Mouse (Mus musculus) heart, adult 9 months (tissue): ENCODE measurements around the gene Cgn.
"Not testable (repeated sequence)": the region's sequence is repeated elsewhere in the genome, so short reads cannot be mapped to it uniquely, and the experiment has no call there.

Experiments used
- DNase-seq, 2 experiments: peaks; one replicate each; pipeline ENCODE4 v3.0.0; 2022; ENCODE audit warnings: low spot score in 2 of 2

Gene Cgn

DNA sequence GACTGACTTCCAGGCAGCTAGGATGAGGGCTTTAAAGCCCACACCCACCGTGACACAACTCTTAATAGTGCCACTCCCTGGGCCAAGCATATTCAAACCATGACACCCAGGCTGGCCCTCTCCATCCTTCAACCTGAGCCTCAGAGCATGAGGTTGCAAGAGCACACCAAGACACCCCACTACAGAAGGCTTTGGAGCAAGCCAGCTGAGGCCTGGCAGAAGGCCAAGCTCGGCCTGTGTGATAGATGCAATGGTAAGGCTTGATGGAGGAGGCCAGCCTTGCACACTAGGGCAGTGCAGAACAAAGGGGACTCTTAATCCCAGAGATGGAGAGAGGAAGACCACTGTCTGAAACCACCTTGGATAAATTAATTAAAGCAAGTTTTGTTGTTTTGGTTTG is 3.2 kb upstream of the Cgn start:
- no peak for DNase-seq

DNA sequence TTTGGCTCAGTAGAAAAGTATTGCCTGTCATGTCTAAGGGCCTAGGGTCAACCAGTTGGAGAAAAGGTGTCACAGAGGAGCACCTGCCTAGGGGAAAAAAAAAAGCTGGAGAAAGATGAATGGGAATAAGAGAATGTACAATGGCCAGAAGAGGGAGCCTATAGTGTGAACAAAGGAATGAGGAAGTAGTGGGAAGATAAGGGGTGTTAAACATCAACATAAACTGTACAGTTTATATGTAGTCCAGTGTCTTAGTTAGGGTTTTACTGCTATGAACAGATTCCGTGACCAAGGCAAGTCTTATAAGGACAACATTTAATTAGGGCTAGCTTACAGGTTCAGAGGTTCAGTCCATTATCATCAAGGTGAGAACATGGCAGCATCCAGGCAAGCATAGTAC is 2.8 kb upstream of the Cgn start:
- DNase-seq: no peak

DNA sequence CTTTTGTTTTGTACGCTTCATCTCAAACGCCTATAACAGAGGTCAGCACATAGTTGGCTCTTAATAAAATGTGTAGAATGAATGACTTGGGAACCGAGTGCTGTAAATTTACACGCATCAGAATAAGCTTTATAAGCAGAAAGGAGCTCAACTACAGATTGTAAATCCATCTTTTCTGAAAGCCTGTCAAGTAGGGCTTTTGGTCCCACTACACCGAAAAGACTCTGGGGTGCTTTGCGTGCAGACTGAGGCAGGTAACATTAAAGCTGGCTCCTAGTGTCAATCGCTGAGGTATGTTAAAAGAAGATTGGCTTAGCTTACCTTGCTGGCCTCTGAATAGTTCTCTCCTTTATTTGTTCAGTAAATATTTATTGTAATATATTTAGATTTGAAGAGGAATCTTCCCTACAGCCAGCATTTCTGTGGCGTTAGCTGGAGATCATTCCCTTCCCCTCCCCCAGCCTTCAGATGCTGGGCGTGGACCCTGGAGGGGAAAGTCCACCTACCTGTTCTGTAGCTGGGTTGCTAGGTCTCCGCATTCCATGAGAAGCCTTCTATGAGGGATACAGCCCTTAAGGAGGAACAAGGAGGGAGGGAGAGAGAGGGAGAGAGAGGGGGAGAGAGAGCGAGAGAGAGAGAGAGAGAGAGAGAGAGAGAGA is 959 bp upstream of the Cgn start:
- DNase-seq: no peak

DNA sequence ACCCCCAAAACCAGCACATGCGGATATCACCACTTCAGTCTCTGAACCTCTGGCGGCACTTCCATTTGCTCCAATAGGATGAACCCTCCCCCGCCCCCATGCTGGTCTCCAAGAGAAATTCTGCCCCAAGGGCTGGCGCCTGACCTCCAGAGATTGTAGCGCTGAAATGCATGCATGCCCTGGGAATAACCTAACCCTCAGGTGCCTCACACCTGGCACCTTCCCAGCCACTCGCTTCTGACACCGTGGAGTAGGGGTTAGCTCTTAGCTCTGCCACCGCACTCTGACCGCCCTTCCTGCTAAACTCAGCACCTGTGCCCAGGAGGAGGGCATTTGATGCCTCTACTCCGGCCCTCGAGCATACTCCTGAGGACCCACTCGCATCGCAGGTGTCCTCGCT is 334 bp downstream of the Cgn start:
- no peak for DNase-seq

DNA sequence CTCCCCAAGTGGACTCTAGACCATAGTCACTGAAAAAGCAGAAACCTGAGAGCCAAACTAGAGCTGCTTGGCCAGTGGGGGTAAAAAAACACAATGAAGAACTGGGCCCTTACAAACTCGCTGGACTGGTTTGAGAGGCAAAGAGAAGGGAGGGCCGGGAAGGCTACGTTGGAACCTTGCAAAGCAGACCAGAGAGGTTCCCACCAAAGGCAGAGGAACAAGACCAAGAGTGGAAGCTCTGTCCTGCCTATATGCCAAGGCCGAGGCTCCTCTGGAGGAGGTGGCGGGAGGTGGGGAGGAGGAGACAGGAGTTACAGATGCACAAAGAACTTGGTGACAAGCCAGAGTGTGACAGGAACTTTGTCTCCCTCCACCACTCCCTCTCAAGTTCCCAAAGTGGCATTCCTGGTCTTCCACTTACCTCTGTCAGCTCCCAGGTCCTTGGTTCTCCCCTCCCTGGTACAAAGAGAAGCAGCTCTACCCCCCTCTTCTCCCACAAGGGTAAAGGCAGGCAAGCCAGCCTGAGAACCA is 2.1 kb downstream of the Cgn start:
- no peak for DNase-seq

DNA sequence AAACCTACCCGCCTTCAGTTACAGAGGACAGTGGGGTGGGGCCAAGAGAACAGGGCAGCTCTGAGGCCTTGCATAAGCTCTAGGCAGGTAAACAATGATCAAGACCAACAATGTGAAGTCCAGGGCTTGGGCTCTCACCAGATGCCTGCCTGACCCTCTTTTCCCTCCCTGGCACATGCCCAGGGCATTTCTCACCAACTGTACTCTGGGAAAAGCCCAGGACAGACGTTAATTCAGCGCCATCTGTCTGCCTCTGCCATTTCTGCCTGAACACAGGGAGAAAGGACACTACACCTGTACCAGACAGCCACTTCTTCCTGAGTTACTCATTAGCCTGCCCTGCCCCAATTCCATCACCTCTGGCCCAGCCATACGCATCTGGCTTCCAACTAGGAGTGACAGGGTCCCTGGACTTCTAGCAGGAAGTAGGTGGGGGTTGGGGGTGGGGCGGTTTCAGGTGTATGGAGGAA is 2.8 kb downstream of the Cgn start:
- DNase-seq: no peak

DNA sequence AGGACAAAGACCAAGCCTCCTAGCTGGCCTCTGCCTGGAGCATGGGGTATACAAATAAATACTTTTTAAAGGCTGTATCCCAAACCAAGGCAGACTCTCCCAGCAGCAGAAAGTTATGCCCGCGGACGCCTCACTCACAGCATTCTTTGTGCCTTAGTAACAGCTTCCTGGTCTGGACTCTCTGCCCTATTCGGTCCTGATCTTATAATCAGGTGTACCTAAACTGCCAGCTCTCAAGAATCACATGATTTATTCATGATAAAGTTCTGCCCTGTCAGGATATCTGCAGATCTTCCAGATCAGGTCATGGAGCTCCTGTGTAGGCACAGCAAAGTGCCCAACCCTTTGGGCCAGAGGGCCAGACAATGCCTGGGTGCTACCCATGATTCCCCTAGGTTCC is 3.4 kb downstream of the Cgn start:
- DNase-seq: no peak

DNA sequence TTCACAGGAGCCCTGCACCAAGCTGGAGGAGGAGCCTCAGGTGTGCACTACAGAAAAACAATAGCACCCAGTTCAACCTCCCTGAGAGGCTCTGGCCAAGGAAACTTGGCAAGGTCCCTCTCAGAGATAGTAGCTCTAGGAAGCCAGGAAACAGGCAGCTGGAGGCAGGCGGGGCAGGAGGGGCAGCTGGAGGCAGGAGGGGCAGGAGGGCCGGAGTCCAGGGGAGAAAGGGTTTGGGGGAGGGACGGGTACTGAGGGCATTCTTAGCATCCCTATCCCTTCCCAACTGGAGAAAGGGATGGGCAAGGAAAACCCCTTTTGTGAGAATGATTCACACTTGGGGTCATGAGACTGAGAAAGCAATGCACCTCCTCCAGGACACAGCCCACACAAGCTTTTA is 4.9 kb downstream of the Cgn start:
- DNase-seq: no peak

DNA sequence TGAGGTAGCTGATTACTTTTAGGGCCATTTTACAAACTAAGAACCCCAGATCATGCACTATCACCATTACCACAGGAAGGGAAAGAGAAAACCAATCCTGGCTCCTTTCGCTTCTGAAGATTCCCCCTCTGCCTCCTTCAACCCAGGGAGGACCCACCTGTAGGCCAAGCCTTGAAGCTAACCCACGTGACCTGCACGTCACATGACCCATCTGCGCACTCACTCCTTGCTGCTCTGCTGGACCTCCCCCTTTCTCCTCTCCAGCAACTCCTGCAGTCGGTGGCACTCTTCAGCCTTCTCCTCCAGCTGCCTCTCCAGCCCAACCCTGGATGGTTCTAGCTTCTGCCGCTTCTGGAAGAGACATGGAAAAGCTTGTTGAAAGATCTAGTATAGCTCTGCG is 10.4 kb downstream of the Cgn start:
- no peak for DNase-seq

DNA sequence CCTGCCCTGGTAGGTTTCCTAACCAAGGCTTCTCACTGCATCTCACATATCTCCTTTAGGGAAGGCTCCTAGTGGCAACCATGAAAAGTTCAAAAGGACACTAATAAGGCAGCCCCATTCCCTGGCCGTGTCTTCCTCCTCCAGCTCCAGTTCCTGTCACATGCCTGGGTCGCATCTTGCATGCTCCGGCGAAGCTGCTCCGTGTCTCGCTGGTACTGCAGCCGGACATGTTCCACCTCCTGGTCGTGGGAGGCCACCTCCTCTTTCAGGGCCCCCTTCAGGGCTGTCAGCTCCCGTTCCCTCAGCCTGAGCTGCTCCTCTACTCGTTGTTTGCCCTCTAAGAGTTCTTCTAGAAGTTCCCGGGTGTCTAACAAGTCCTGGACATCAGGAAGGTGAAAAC is 12.3 kb downstream of the Cgn start:
- DNase-seq: peak in 1 of 2 experiments; percentile 21

DNA sequence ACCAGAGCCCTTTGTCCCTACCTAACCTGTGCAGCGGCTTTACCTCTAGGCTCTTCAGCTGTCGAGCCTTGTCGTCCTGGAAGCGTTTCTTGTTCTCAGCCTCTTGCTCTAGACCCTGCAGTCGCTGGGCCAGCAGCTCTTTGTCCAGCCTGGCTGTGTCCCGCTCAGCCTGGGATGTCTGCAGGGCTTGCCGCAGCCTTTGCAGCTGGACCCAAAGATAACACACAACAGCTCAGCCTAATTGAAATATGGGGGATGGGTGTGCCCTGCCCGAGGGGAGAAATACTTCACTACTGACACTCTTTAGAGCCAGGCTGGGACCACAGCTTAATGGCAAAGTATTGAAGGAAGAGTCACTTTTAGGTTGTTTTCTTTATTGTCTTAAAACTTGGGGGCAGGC is 20.8 kb downstream of the Cgn start:
- DNase-seq: not testable (repeated sequence)

DNA sequence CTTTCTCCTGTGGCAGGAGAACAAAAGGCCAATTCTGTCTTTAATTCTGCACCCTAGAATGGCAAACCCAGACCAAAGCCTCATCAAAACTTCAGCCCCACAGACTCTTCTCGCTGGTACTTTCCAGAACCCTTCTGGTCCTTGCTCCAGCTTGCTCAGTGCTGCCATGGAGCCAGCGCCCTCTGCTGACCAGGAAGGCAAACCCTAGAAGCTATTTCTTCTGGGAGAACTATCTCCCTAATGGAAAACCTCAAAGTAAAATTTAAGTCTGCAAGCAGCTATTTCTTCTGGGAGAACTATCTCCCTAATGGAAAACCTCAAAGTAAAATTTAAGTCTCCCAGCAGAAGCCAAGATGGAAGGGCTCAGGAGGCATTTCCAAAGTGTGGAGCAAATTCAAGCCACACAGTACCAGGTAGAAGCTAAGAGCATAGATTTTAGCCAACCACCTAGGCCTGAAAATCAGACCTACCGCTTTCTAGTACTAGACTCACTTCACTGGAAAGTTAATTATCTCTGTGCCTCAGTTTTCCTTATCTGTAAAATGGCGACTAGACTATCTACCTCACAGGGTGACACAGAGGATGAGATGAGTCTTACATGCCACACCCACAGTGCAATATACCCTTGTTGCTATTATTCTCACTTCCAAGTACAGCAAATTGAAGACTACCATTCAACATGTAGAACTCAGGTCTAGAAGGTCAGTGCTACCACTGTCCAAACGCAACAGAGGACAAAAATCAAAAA is 21.6 kb downstream of the Cgn start:
- not testable (repeated sequence) for DNase-seq

DNA sequence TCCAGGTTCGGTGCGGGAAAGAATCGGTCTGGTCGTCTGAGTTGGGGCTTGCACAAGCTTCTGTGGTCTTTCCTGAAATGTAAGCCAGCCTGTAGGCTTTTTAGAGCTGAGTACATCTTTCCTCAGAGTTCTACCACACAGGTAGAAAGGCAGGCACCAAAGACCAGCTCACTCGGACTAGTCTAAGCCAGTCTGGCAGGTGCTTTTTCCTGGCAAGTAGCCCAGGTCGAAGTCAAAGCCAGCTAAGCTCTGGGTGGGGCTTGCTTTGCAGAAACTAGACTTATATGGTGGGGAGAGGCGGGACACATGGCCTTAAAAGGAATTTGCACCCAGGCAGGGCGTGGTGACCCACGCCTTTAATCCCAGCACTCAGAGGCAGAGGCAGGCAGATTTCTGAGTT is 27.9 kb downstream of the Cgn start:
- DNase-seq: not testable (repeated sequence)

DNA sequence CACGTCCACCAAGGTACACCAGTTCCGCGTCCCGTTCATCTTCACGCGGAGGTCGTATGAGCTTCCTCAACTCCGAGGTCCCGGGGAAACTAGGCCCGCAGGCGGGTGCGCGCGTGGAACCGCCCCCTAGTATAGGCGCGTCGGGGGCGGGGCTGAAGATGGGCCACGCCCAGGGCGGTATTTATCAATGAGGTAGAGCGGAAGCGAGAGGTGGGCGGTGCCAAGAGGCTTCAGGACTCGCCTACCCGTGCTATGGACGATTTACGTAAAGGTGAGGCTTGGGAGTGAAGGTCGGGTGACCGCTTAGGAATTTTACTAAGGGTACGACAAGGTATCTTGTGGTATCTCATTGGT is 28.3 kb downstream of the Cgn start:
- peak in 1 of 2 experiments; percentile 10 for DNase-seq

DNA sequence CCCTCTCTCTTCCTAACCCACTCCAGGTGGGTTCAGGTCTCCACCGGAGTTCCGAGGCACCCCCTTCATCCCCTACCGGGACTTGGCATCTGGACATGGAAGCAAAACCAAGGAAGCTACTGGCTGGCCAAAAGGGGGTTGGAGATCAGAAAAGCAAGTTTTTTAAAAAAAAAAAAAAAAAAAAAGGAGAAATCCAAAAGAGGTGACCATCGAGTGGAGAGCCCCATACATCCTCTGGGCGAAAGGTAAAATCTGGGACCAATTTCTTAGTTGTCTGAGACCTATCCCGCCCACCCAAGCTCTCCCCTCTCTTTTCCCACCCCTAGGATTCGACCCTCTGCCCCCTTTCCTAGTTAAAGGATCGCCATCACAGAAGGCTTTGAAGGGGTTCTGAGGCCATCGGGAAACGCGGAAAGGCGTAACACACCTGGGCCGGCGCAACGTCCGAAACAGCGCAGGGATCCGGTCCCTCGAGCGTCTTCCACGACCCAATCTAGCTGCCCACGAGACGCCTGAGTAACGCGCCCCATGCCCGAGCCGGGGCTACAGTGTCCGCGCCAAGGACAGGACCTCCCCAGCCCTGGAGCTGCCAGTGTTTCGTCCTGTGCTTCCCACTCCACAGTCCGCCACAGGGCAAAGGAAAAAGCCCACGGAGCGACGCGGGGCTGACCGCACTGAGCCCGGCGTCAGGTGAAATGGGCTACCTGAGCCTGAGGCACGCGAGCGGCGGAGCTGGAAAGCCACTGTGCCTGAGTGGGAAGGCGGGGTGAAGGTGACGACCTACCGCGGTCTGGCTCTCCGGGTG is 28.8 kb downstream of the Cgn start:
- not testable (repeated sequence) for DNase-seq

DNA sequence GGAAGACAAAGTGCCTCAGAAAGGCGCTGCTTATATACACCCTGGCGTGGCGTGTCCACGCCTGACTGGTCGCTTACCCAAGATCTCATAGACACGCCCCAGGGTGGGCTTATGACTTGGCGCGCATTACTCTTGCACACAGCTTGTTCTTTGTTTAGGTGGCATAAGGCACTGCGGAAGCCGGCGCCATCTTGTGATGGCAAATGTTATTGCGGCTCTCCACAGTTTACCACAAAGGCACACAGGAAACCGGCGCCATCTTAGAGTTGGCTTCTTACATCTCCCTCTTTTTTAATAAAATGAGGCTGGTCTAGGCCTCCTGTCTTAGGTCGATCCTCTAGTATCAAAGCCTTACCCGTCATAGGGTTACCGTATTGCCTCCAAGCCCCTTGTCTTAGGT is 40.6 kb downstream of the Cgn start:
- no peak for DNase-seq

DNA sequence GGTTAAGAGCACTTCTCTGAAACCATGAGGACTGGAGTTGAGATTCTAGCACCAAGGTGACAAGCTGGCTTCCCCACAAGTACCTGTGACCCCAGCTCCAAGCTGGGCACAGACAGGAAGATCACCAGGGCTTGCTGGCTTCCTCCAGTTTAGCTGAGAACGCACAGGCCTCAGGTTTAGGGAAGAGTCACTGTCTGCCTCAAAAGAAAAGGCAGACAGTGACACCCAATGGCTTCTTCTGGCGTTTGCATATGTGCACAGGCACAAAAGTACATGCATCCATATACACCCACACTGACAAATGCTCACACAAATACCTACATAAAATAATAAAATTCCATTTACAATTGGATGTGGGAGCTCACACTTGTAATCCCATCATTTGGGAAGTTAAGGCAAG is 62.7 kb downstream of the Cgn start:
- DNase-seq: not testable (repeated sequence)

DNA sequence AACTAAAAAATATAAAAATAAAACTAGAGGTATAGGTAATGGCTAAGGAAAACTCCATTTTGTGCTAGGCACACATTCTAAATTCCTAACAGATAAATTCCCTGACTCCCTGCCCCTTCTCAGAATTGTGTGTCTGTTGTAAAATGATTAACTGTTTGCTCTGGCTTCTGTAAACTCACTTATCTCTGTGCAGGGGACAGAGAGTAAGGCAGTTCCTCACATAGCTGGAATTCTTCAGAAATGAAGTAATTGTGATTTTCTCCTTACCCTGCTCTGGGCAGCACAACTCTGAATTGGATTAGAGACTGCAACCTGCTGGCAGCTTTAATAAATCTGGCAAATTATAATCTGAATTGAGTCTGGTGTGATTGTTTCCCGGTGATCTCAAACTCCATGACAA is 68.0 kb downstream of the Cgn start:
- not testable (repeated sequence) for DNase-seq

DNA sequence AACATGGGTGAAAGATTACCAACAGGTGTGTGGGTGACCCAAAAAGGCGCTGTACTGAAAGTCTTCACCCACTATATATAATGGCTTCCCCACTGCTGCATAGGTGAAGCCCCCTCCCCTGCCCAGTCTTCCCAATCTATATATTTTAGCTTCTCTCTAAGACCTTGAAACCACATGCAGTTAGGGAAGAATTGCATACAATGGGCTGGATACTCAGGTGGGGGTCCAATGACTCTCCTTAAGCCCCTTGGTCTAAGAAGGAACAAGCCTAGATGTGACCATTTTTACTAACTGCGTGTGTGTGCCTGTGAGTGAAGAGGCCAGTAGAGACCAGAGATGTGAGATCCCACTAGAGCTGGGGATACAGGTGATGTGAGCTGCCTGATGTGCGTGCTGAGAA is 72.9 kb downstream of the Cgn start:
- not testable (repeated sequence) for DNase-seq

DNA sequence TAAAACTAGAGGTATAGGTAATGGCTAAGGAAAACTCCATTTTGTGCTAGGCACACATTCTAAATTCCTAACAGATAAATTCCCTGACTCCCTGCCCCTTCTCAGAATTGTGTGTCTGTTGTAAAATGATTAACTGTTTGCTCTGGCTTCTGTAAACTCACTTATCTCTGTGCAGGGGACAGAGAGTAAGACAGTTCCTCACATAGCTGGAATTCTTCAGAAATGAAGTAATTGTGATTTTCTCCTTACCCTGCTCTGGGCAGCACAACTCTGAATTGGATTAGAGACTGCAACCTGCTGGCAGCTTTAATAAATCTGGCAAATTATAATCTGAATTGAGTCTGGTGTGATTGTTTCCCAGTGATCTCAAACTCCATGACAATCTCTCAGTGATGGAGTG is 75.7 kb downstream of the Cgn start:
- DNase-seq: not testable (repeated sequence)
